11 mouse cellular contexts compared by ENCODE assay signal in the genomic region with DNA sequence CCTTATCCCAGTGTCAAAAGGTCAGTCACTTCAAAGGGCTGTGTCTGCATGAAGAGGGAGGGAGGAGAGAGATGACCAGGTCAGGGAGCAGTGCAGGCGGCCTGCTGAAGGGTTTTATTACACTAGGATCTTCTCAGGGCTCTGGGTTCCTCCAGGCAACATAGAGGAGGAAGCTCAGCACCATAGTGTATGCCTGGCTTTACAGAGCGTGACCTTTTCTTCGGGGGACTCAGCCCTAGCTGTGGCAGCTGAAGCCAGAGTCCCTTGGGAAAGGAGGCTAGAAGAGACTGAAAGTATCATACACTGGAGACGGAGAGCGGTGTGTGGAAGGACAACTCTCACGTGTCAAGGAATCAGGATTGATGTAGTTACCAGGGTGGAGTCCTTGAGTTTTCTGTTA.
"Had no signal": no experiment of that assay in that cellular context is flagged by ENCODE, and none has a peak within 500 bp of the region (broad histone marks: within the 10 kb centered on the region; RNA-seq: fewer than 3 reads in every experiment).

No protein-coding gene starts in this region.

- H3K9me3 ChIP-seq: limb, embryonic 13.5 days; neural tube, embryonic 12.5 days had no signal

- H3K4me3 ChIP-seq: limb, embryonic 13.5 days; neural tube, embryonic 12.5 days had no signal

- ATAC-seq: intestine, embryonic 16.5 days had no signal

- H3K36me3 ChIP-seq: limb, embryonic 13.5 days; neural tube, embryonic 12.5 days had no signal

- H3K4me2 ChIP-seq: limb, embryonic 13.5 days; neural tube, embryonic 12.5 days had no signal

- H3K27ac ChIP-seq: limb, embryonic 13.5 days; liver, embryonic 14.5 days; neural tube, embryonic 12.5 days; stomach, postnatal 0 days had no signal

- DNase-seq: kidney, adult 8-10 months; left cerebral cortex, postnatal 4 days; lung, adult 18-20 months; lung, postnatal 36 days; midbrain, embryonic 14.5 days; retina, postnatal 1 day had no signal

- H3K9ac ChIP-seq: limb, embryonic 13.5 days; liver, embryonic 14.5 days; neural tube, embryonic 12.5 days had no signal

- H3K27me3 ChIP-seq: limb, embryonic 13.5 days; neural tube, embryonic 12.5 days had no signal

- H3K4me1 ChIP-seq: limb, embryonic 13.5 days; neural tube, embryonic 12.5 days had no signal
